Mouse (Mus musculus) erythroblast, embryonic 14.5 days (primary cell): ENCODE measurements around the gene Arhgap22.

ENCODE experiments used
- GATA1 ChIP-seq: IDR thresholded peaks from 2 replicates; pipeline ENCODE4 v1.6.1; 2012; ENCODE audit warnings: low read length, inconsistent platforms, mixed read lengths
- TAL1 ChIP-seq: IDR thresholded peaks from 3 replicates; pipeline ENCODE4 v1.6.1; 2012; ENCODE audit warnings: low read length, inconsistent platforms, mixed read lengths

DNA sequence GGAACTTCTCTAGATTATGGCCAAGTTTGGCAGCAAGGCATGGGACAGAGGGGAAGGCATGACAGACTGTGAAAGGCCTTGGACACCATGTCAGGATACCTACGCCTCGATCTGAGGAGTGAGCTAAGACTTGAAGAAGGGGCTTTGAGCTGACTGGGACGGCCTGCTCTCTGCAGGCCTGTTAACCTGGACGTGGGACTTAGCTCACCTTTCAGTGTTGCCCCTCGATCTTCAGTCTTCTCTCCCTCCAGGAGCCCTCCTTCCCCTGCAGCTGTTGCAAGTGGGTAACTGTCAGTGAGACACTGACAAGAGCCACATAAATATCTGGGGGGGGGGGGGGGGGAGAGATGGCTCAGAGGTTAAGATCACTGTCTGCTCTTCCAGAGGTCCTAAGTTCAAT is 34.9 kb downstream of the Arhgap22 start:
- TF ChIP-seq GATA1 (no peak), TAL1 (no peak)
